Mouse (Mus musculus): Measurements from ENCODE around the gene Ddb1.
"Not testable (repeated sequence)": the region's sequence is repeated elsewhere in the genome, so short reads cannot be mapped to it uniquely, and the experiment has no call there.

Ddb1 gene

GRCm38 (mm10) chr19:10605293-10605900 is at the start of gene Ddb1, which contains the start of gene Tkfc:
TSS of gene Ddb1 (plus strand) at chr19:10605327.
TSS of gene Tkfc (minus strand) at chr19:10605654.
- DNase-seq: peak; percentile 98

- peak; percentile 83 for DNase-seq
Measured at GRCm38 (mm10) chr19:10555624-10556510, 49.3 kb upstream of the Ddb1 start, which contains the start of gene Tmem216. TSS of gene Tmem216 (minus strand) at chr19:10556238.

- no peak for DNase-seq
Measured at GRCm38 (mm10) chr19:10557001-10557400, 48.1 kb upstream of the Ddb1 start.

GRCm38 (mm10) chr19:10557430-10557829 is 47.7 kb upstream of the Ddb1 start:
- no peak for DNase-seq

GRCm38 (mm10) chr19:10557837-10558375 is 47.2 kb upstream of the Ddb1 start:
- not testable (repeated sequence) for DNase-seq

- no peak for DNase-seq
Measured at GRCm38 (mm10) chr19:10560108-10560507, 45.0 kb upstream of the Ddb1 start.

- no peak for DNase-seq
Measured at GRCm38 (mm10) chr19:10561558-10562314, 43.4 kb upstream of the Ddb1 start.

GRCm38 (mm10) chr19:10562351-10562750 is 42.8 kb upstream of the Ddb1 start:
- no peak for DNase-seq

- no peak for DNase-seq
Measured at GRCm38 (mm10) chr19:10564278-10564677, 40.8 kb upstream of the Ddb1 start.

GRCm38 (mm10) chr19:10565217-10565616 is 39.9 kb upstream of the Ddb1 start:
- no peak for DNase-seq

GRCm38 (mm10) chr19:10569627-10570026 is 35.5 kb upstream of the Ddb1 start:
- DNase-seq: no peak

GRCm38 (mm10) chr19:10576690-10577561 is 28.2 kb upstream of the Ddb1 start, which contains the start of the genes Cyb561a3 and Tmem138:
TSS of gene Cyb561a3 (plus strand) at chr19:10577172.
TSS of gene Tmem138 (minus strand) at chr19:10577362.
- peak; percentile 89 for DNase-seq

GRCm38 (mm10) chr19:10580102-10580501 is 25.0 kb upstream of the Ddb1 start:
- no peak for DNase-seq

GRCm38 (mm10) chr19:10580761-10581160 is 24.4 kb upstream of the Ddb1 start:
- no peak for DNase-seq

GRCm38 (mm10) chr19:10581984-10582383 is 23.1 kb upstream of the Ddb1 start:
- DNase-seq: no peak

- DNase-seq: no peak
Measured at GRCm38 (mm10) chr19:10583550-10584146, 21.5 kb upstream of the Ddb1 start.

GRCm38 (mm10) chr19:10585112-10585511 is 20.0 kb upstream of the Ddb1 start:
- DNase-seq: no peak

GRCm38 (mm10) chr19:10587231-10587630 is 17.9 kb upstream of the Ddb1 start:
- DNase-seq: no peak

- DNase-seq: no peak
Measured at GRCm38 (mm10) chr19:10589127-10589857, 15.8 kb upstream of the Ddb1 start.

GRCm38 (mm10) chr19:10590301-10590700 is 14.8 kb upstream of the Ddb1 start:
- no peak for DNase-seq

Data from cerebellum, adult 11-12 months (tissue).